Mouse (Mus musculus): ENCODE results near the gene Pcdh7. TPM values are rescaled to one million over a fixed set of nuclear protein-coding genes. Genes with fewer than 3 reads are reported as not detected.

Gene Pcdh7
- polyA plus RNA-seq, 1 experiment from 2014 or later, result 28.9 TPM

DNA sequence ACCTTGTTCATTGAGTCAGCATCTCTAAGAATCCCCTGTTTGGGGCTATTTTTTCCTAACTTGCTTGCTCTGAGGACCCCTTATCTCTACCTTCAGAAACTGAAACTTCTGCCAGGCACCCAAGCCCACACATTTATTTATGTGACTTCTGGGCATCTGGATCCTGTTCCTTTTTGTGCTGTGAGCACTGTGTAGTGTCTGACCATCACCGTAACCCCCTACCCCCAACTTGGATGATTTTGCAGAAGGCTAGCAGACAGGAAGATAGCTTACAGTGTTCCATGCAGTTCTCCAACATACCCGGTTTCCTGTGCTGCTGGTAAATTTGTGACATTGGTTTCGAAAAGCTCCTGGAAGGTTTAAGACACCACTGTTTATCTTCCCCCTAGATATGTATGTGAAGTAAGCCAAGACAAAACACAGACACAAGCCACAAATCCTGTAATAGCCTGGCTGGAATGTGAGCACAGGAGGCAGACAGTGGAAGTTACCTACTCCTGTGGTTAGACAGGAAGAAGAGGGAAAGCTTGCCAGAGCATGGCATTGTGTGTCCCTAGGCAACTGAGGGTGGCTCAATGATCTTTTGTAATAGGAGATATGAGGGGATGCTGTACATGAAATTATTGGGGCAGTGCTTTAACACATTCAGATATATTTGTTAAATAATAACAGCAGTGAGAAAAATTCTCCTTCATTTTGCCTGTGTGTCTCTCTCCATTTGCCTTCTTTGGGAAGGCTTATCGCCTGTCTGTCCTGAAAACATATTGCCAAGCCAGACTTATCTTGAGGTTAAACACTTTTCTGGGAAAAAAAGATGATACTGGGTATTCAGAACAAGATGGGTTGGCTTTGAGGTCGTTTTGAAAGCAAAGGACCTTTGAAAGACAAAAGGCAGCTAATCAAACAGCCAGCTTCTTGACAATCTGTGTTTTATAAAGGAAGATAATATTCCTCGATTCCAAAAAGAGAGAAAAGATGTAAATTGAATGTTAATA is 42.6 kb downstream of the Pcdh7 start:
- Histone ChIP-seq H3K4me3 (ENCODE audit: low read length) (no peak overlapping the region), H3K9me3 (ENCODE audit: control insufficient read depth, low read length) (no peaks in the 10 kb centered on the region), H3K9ac (ENCODE audit: low read depth, low read length) (no peak overlapping the region), H3K36me3 (ENCODE audit: control insufficient read depth, insufficient read depth, low read length) (no peaks in the 10 kb centered on the region), H3K27ac (ENCODE audit: low read depth, low read length) (no peak overlapping the region), H3K4me1 (ENCODE audit: control insufficient read depth, insufficient read depth, low read depth, low read length) (peaks cover 3% of the 10 kb centered on the region; the same call in 1 of the 2 replicates), H3K4me2 (ENCODE audit: low read length) (no peak overlapping the region), H3K27me3 (replicated peaks; ENCODE audit: control insufficient read depth, insufficient read depth, low read length) (no peaks in the 10 kb centered on the region)
- ATAC-seq, result no peak
- WGBS, result 68% methylated on average over 6 of the region's 6 CpGs

- Histone ChIP-seq H3K9me3 (ENCODE audit: control insufficient read depth, low read length) (no peaks in the 10 kb centered on the region), H3K27ac (ENCODE audit: low read depth, low read length) (no peak overlapping the region), H3K4me2 (ENCODE audit: low read length) (no peak overlapping the region), H3K9ac (ENCODE audit: low read depth, low read length) (no peak overlapping the region), H3K36me3 (ENCODE audit: control insufficient read depth, insufficient read depth, low read length) (no peaks in the 10 kb centered on the region), H3K4me3 (ENCODE audit: low read length) (no peak overlapping the region), H3K4me1 (ENCODE audit: control insufficient read depth, insufficient read depth, low read depth, low read length) (peaks cover 3% of the 10 kb centered on the region; the same call in 1 of the 2 replicates), H3K27me3 (replicated peaks; ENCODE audit: control insufficient read depth, insufficient read depth, low read length) (no peaks in the 10 kb centered on the region)
- ATAC-seq, result no peak
- 35% methylated on average over 3 of the region's 3 CpGs for WGBS
Measured at GRCm38 (mm10) chr5:57765356-57765755, 47.6 kb downstream of the Pcdh7 start.

GRCm38 (mm10) chr5:57767346-57767745 is 49.6 kb downstream of the Pcdh7 start:
- peaks cover 3% of the 10 kb centered on the region; the same call in 1 of the 2 replicates for H3K4me1 ChIP-seq (ENCODE audit: control insufficient read depth, insufficient read depth, low read depth, low read length)
- no peak overlapping the region for H3K9ac ChIP-seq (ENCODE audit: low read depth, low read length)
- no peak for ATAC-seq
- no peaks in the 10 kb centered on the region for H3K36me3 ChIP-seq (ENCODE audit: control insufficient read depth, insufficient read depth, low read length)
- H3K9me3 ChIP-seq (ENCODE audit: control insufficient read depth, low read length), result no peaks in the 10 kb centered on the region
- no peaks in the 10 kb centered on the region for H3K27me3 ChIP-seq (replicated peaks; ENCODE audit: control insufficient read depth, insufficient read depth, low read length)
- no peak overlapping the region for H3K27ac ChIP-seq (ENCODE audit: low read depth, low read length)
- 47% methylated on average over 3 of the region's 3 CpGs for WGBS
- H3K4me2 ChIP-seq (ENCODE audit: low read length), result no peak overlapping the region
- no peak overlapping the region for H3K4me3 ChIP-seq (ENCODE audit: low read length)

DNA sequence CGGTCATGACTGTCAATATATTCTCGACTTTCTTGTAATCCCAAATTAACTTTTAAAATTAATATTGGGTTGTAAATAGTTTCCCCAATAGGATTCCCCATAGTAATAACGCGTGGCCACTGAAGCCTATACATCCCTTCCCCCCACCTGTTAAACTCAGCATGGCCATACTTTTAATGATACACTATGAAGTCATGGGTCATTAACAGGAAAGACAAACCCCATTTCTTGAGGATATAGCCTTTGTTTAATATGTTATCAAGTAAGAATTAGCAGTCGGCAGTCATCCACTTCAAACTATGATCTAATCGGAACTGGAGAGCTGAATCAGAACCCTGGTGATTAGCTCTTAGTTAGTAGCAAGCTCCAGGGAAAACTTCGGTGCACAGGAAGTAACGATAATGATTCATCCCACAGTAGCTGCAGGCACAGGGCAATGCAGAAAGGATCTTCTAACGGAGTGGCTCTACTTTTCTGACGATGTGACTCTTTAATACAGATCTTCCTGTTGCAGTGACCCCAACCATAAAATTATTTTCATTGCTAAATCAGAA is 50.8 kb downstream of the Pcdh7 start:
- WGBS, result 69% methylated on average over 10 of the region's 10 CpGs
- no peak overlapping the region for H3K9ac ChIP-seq (ENCODE audit: low read depth, low read length)
- H3K36me3 ChIP-seq (ENCODE audit: control insufficient read depth, insufficient read depth, low read length), result no peaks in the 10 kb centered on the region

DNA sequence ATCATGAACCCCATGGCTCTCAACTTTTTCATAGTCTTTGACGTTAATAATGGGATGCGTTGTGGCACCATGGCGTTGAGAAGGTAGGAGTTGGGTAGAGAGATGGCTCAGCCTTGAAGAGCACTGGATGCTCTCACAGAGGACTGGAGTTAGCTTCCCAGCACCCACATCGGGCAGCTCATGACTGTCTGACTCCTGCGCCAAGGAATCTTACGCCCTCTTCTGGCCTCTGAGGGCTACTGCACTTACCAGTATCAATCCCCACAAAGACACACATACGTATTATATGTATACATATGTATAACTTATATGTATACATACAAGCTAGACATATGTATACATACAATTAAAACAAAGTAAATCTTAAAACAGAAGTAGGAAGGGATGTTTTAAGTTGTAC is 51.9 kb downstream of the Pcdh7 start:
- Histone ChIP-seq H3K4me3 (ENCODE audit: low read length) (no peak overlapping the region), H3K4me2 (ENCODE audit: low read length) (no peak overlapping the region), H3K9me3 (ENCODE audit: control insufficient read depth, low read length) (no peaks in the 10 kb centered on the region), H3K9ac (ENCODE audit: low read depth, low read length) (no peak overlapping the region), H3K27ac (ENCODE audit: low read depth, low read length) (no peak overlapping the region), H3K36me3 (ENCODE audit: control insufficient read depth, insufficient read depth, low read length) (no peaks in the 10 kb centered on the region), H3K4me1 (ENCODE audit: control insufficient read depth, insufficient read depth, low read depth, low read length) (peaks cover 3% of the 10 kb centered on the region; the same call in 1 of the 2 replicates), H3K27me3 (replicated peaks; ENCODE audit: control insufficient read depth, insufficient read depth, low read length) (no peaks in the 10 kb centered on the region)
- no peak for ATAC-seq
- WGBS, result 97% methylated on average over 7 of the region's 7 CpGs

More for the DNA sequence above, 50.8 kb downstream of the Pcdh7 start:
- H3K9me3 ChIP-seq (ENCODE audit: control insufficient read depth, low read length), result no peaks in the 10 kb centered on the region
- no peak for ATAC-seq
- no peak overlapping the region for H3K4me3 ChIP-seq (ENCODE audit: low read length)
- H3K4me1 ChIP-seq (ENCODE audit: control insufficient read depth, insufficient read depth, low read depth, low read length), result peaks cover 3% of the 10 kb centered on the region; the same call in 1 of the 2 replicates
- H3K27me3 ChIP-seq (replicated peaks; ENCODE audit: control insufficient read depth, insufficient read depth, low read length), result no peaks in the 10 kb centered on the region
- no peak overlapping the region for H3K4me2 ChIP-seq (ENCODE audit: low read length)
- H3K27ac ChIP-seq (ENCODE audit: low read depth, low read length), result no peak overlapping the region

- H3K4me3 ChIP-seq (ENCODE audit: low read length), result no peak overlapping the region
- H3K27me3 ChIP-seq (replicated peaks; ENCODE audit: control insufficient read depth, insufficient read depth, low read length), result no peaks in the 10 kb centered on the region
- ATAC-seq, result no peak
- H3K36me3 ChIP-seq (ENCODE audit: control insufficient read depth, insufficient read depth, low read length), result no peaks in the 10 kb centered on the region
- H3K9ac ChIP-seq (ENCODE audit: low read depth, low read length), result no peak overlapping the region
- H3K4me1 ChIP-seq (ENCODE audit: control insufficient read depth, insufficient read depth, low read depth, low read length), result no peaks in the 10 kb centered on the region; the same call in 1 of the 2 replicates
- no peaks in the 10 kb centered on the region for H3K9me3 ChIP-seq (ENCODE audit: control insufficient read depth, low read length)
- no peak overlapping the region for H3K27ac ChIP-seq (ENCODE audit: low read depth, low read length)
- WGBS, result 75% methylated on average over 3 of the region's 3 CpGs
- H3K4me2 ChIP-seq (ENCODE audit: low read length), result no peak overlapping the region
Measured at GRCm38 (mm10) chr5:57770364-57770763, 52.6 kb downstream of the Pcdh7 start.

GRCm38 (mm10) chr5:57771122-57771521 is 53.4 kb downstream of the Pcdh7 start:
- Histone ChIP-seq H3K4me3 (ENCODE audit: low read length) (no peak overlapping the region), H3K36me3 (ENCODE audit: control insufficient read depth, insufficient read depth, low read length) (no peaks in the 10 kb centered on the region), H3K4me1 (ENCODE audit: control insufficient read depth, insufficient read depth, low read depth, low read length) (no peaks in the 10 kb centered on the region)

DNA sequence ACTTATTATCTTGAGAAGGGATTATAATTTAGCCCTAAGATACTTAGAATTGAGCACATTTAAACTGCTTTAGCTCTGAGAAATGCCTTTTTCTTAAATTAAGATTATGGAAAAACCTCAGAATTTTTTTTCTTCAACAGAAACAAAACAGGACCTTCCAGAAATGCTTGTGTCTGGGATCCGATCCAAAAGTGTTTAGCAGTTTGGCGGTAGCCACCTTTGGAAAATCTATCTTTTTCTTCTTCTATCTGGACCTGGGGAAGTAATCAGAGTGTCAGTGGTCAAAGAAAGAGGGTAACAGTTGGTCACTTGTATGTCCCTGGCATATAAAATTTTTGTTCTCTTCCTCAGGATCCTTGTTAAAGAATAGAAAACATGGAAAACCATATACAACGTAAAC is 54.9 kb downstream of the Pcdh7 start:
- Histone ChIP-seq H3K9me3 (ENCODE audit: control insufficient read depth, low read length) (no peaks in the 10 kb centered on the region), H3K4me3 (ENCODE audit: low read length) (no peak overlapping the region), H3K27me3 (replicated peaks; ENCODE audit: control insufficient read depth, insufficient read depth, low read length) (no peaks in the 10 kb centered on the region), H3K27ac (ENCODE audit: low read depth, low read length) (no peak overlapping the region), H3K9ac (ENCODE audit: low read depth, low read length) (no peak overlapping the region), H3K4me2 (ENCODE audit: low read length) (no peak overlapping the region), H3K36me3 (ENCODE audit: control insufficient read depth, insufficient read depth, low read length) (no peaks in the 10 kb centered on the region), H3K4me1 (ENCODE audit: control insufficient read depth, insufficient read depth, low read depth, low read length) (no peaks in the 10 kb centered on the region)
- WGBS, result 82% methylated on average over 3 of the region's 3 CpGs
- ATAC-seq, result no peak

More at GRCm38 (mm10) chr5:57771122-57771521, 53.4 kb downstream of the Pcdh7 start:
- no peak overlapping the region for H3K4me2 ChIP-seq (ENCODE audit: low read length)
- ATAC-seq, result no peak
- H3K9me3 ChIP-seq (ENCODE audit: control insufficient read depth, low read length), result no peaks in the 10 kb centered on the region
- no peaks in the 10 kb centered on the region for H3K27me3 ChIP-seq (replicated peaks; ENCODE audit: control insufficient read depth, insufficient read depth, low read length)
- no peak overlapping the region for H3K27ac ChIP-seq (ENCODE audit: low read depth, low read length)
- 67% methylated on average over 6 of the region's 6 CpGs for WGBS
- no peak overlapping the region for H3K9ac ChIP-seq (ENCODE audit: low read depth, low read length)

GRCm38 (mm10) chr5:57774496-57774895 is 56.7 kb downstream of the Pcdh7 start:
- no peak overlapping the region for H3K4me3 ChIP-seq (ENCODE audit: low read length)
- no peak for ATAC-seq
- WGBS, result 79% methylated on average over 2 of the region's 2 CpGs

More at GRCm38 (mm10) chr5:57774496-57774895, 56.7 kb downstream of the Pcdh7 start:
- H3K9ac ChIP-seq (ENCODE audit: low read depth, low read length), result no peak overlapping the region
- no peak overlapping the region for H3K27ac ChIP-seq (ENCODE audit: low read depth, low read length)
- no peaks in the 10 kb centered on the region for H3K9me3 ChIP-seq (ENCODE audit: control insufficient read depth, low read length)
- H3K4me1 ChIP-seq (ENCODE audit: control insufficient read depth, insufficient read depth, low read depth, low read length), result no peaks in the 10 kb centered on the region
- no peaks in the 10 kb centered on the region for H3K27me3 ChIP-seq (replicated peaks; ENCODE audit: control insufficient read depth, insufficient read depth, low read length)
- H3K4me2 ChIP-seq (ENCODE audit: low read length), result no peak overlapping the region
- no peaks in the 10 kb centered on the region for H3K36me3 ChIP-seq (ENCODE audit: control insufficient read depth, insufficient read depth, low read length)
